Mouse (Mus musculus): ENCODE measurements around the gene Dhrs9. TPM values are rescaled to one million over a fixed set of nuclear protein-coding genes. Genes with fewer than 3 reads are reported as not detected.

Dhrs9 gene
- polyA plus RNA-seq, 1 experiment from 2014 or later: not detected

- no peak overlapping the region for H3K9ac ChIP-seq
- H3K4me1 ChIP-seq (replicated peaks): no peaks in the 10 kb centered on the region
- H3K36me3 ChIP-seq: no peaks in the 10 kb centered on the region
- no peak overlapping the region for H3K4me3 ChIP-seq
- WGBS: 94% methylated on average over 10 of the region's 10 CpGs
- H3K9me3 ChIP-seq: no peaks in the 10 kb centered on the region
- no peak overlapping the region for H3K27ac ChIP-seq (replicated peaks)
- no peaks in the 10 kb centered on the region for H3K27me3 ChIP-seq
- no peak for ATAC-seq (ENCODE audit: low FRiP score, low read depth)
- no peak overlapping the region for H3K4me2 ChIP-seq
Measured at GRCm38 (mm10) chr2:69427141-69427540, 46.9 kb downstream of the Dhrs9 start.

DNA sequence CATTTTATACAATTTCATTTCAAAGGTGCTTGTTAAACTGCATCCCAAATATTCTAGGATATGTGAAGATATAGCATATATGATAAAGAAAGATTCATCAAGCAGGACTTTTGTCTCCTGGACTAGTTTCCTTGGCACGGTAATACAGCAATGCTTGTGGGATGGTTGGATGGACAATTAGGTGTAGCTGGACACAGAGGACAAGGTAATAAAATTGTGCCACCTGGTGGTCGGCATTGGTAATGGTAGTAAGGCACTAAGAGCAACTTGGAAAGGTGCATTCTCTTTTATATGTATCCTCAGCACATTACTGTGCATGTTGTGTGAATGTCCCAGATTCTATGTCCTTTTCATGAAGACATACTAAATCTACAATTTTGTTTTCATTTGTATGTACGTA, 47.9 kb downstream of the Dhrs9 start:
- no peaks in the 10 kb centered on the region for H3K36me3 ChIP-seq
- H3K4me2 ChIP-seq: no peak overlapping the region
- H3K27me3 ChIP-seq: no peaks in the 10 kb centered on the region
- no peaks in the 10 kb centered on the region for H3K9me3 ChIP-seq
- no peak overlapping the region for H3K9ac ChIP-seq
- H3K27ac ChIP-seq (replicated peaks): no peak overlapping the region
- ATAC-seq (ENCODE audit: low FRiP score, low read depth): no peak
- H3K4me1 ChIP-seq (replicated peaks): no peaks in the 10 kb centered on the region
- no peak overlapping the region for H3K4me3 ChIP-seq
- 30% methylated on average over 3 of the region's 3 CpGs for WGBS

DNA sequence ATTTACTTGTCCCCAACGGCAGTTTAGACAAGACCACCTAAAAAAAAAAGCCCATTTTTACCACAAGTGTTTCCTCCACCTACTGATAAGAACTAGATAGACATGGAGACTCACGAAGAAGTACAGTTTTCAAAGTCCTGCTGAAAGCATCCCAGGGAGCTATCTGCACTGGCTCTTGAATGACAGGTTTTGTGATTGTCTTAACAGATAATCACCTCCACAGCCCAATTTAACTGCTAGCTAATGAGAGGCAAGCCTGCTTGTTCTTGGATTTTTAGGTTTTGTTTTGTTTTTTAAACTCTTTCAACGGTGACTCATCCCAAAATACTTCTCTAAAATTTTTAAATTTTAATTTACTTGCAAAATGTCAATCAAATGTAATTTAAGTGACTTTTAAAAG, 61.4 kb downstream of the Dhrs9 start:
- no peak overlapping the region for H3K4me3 ChIP-seq
- no peak overlapping the region for H3K9ac ChIP-seq
- no peaks in the 10 kb centered on the region for H3K27me3 ChIP-seq
- WGBS: 83% methylated on average over 3 of the region's 3 CpGs
- H3K4me2 ChIP-seq: no peak overlapping the region
- H3K4me1 ChIP-seq (replicated peaks): no peaks in the 10 kb centered on the region
- ATAC-seq (ENCODE audit: low FRiP score, low read depth): no peak
- H3K36me3 ChIP-seq: no peaks in the 10 kb centered on the region
- no peaks in the 10 kb centered on the region for H3K9me3 ChIP-seq
- no peak overlapping the region for H3K27ac ChIP-seq (replicated peaks)

DNA sequence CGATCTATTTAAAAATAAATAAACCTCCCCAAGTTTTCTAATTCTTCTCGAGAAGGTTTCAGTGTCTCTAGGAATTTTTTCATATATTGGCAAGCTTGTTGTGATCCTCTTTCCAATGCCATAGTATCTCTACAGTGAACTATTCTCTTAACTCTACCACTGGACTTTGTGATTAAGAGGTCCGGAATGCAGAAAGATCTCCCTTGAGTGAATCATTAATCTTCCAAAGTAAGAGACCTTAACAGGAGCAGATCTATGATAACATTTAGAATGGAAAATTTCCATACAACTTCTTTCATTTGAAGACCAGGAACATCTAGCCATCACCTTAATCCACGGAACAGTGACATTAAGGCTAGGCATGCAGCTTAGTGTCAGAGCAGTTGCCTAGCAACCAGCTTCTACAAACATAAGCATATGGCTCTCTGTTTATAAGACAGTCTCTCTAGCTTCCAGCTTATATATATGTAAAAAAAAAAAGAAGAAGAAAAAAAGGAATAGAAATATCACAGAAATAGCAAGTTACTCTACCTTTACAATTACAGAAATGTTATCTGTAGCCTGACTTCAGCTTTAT, 65.7 kb downstream of the Dhrs9 start:
- no peaks in the 10 kb centered on the region for H3K36me3 ChIP-seq
- H3K4me2 ChIP-seq: no peak overlapping the region
- no peaks in the 10 kb centered on the region for H3K4me1 ChIP-seq (replicated peaks)
- H3K9ac ChIP-seq: no peak overlapping the region
- no peaks in the 10 kb centered on the region for H3K27me3 ChIP-seq
- H3K4me3 ChIP-seq: no peak overlapping the region
- ATAC-seq (ENCODE audit: low FRiP score, low read depth): no peak
- H3K27ac ChIP-seq (replicated peaks): no peak overlapping the region
- H3K9me3 ChIP-seq: no peaks in the 10 kb centered on the region
- 68% methylated on average over 4 of the region's 4 CpGs for WGBS

DNA sequence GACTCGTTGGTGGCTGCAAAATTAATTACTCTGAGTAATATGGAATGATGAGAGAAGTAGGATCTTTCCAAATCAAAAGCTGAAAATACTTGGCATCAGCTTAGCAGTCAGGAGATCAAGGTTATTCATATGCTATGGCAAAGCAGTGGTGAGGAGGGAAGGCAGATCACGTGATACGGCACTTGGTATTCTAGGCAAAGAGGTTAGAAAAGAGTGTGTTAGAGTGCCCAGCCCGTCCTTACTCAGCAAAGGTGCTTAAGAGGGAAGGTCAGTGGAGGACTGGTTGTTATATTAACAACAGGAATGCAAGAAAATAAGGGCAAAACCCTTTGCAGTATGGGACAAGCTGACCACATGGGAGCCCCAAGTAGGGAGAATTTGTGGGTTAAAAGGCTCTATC, 68.3 kb downstream of the Dhrs9 start:
- WGBS: 91% methylated on average over 4 of the region's 4 CpGs
- H3K4me2 ChIP-seq: no peak overlapping the region

DNA sequence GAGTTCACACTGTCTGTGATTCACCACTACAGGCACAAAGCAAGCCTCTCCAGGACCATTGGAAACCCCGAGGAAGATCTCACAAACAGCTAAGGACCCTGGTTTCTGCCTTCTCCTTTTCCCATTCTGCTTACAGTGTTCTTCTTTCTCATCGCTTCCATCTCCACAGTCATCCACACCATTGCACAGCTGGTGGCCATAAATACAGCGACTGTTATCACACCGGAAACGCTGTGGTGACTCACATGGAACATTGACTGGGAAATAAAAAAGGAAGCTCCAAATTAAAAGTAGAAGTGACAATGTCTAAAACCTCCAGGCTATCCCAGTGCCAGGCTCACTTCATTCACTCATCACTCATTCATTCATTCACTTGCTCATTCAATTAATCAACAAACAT, 70.9 kb downstream of the Dhrs9 start:
- Histone ChIP-seq H3K9ac (no peak overlapping the region), H3K4me1 (replicated peaks) (no peaks in the 10 kb centered on the region), H3K4me2 (no peak overlapping the region), H3K4me3 (no peak overlapping the region), H3K36me3 (no peaks in the 10 kb centered on the region), H3K27ac (replicated peaks) (no peak overlapping the region), H3K9me3 (no peaks in the 10 kb centered on the region), H3K27me3 (no peaks in the 10 kb centered on the region)
- WGBS: 86% methylated on average over 5 of the region's 5 CpGs
- no peak for ATAC-seq (ENCODE audit: low FRiP score, low read depth)

More for the DNA sequence above, 68.3 kb downstream of the Dhrs9 start:
- no peaks in the 10 kb centered on the region for H3K4me1 ChIP-seq (replicated peaks)
- H3K4me3 ChIP-seq: no peak overlapping the region
- H3K27ac ChIP-seq (replicated peaks): no peak overlapping the region
- H3K9me3 ChIP-seq: no peaks in the 10 kb centered on the region
- no peak overlapping the region for H3K9ac ChIP-seq
- H3K36me3 ChIP-seq: no peaks in the 10 kb centered on the region
- H3K27me3 ChIP-seq: no peaks in the 10 kb centered on the region
- ATAC-seq (ENCODE audit: low FRiP score, low read depth): no peak

Other genes with a start within 250 kb of the Dhrs9 start
- gene Nostrin, start 244.6 kb upstream of the Dhrs9 start, polyA plus RNA-seq (2015; fragmentation: Nextera tagmentation; extraction: Ambion mirVana): 1.6 TPM in 2 replicates
- 36.4 and 51.3 TPM in 2 replicates for gene Spc25, start 174.3 kb upstream of the Dhrs9 start, polyA plus RNA-seq (2015; fragmentation: Nextera tagmentation; extraction: Ambion mirVana)
- gene G6pc2, start 169.4 kb upstream of the Dhrs9 start, polyA plus RNA-seq (2015; fragmentation: Nextera tagmentation; extraction: Ambion mirVana): 0.32 and 0.52 TPM in 2 replicates
- gene Abcb11, start 37.8 kb upstream of the Dhrs9 start, polyA plus RNA-seq (2015; fragmentation: Nextera tagmentation; extraction: Ambion mirVana): not detected in 2 replicates
- 1.2 and 1.4 TPM in 2 replicates for gene Lrp2, start 205.6 kb downstream of the Dhrs9 start, polyA plus RNA-seq (2015; fragmentation: Nextera tagmentation; extraction: Ambion mirVana)